Mouse (Mus musculus) ovary, postnatal 14 days (tissue): ENCODE data around the gene Camk1d.
A peak's percentile ranks its signal among the peaks of the same experiment; 100 is the strongest.
"Not testable (repeated sequence)": the region's sequence is repeated elsewhere in the genome, so short reads cannot be mapped to it uniquely, and the experiment has no call there.

Experiments used
- DNase-seq: peaks from one replicate; pipeline ENCODE4 v3.0.0; 2022; ENCODE audit warnings: low spot score

The Camk1d gene

DNA sequence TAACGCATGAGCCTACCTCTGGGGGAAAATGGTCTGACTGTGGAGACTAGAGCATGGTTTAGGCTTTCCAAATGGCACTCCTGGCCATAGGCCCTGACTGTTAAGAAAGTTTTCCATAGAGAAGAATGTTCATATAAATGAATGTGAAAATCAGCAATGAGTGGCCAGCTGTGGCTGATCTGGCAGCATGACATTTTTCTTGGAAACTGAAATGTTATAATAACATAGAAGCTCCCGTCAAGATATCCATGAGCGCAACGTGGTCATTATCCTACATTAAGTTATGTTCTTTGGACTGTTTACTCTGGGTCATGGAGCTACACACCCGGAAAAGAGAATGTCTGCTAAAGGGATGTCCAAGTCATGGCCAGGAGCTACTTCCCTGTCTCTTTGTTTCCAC is 397.6 kb downstream of the Camk1d start:
- no peak for DNase-seq

- DNase-seq = no peak
Observed at GRCm38 (mm10) chr2:5316217-5316616, 398.1 kb downstream of the Camk1d start.

DNA sequence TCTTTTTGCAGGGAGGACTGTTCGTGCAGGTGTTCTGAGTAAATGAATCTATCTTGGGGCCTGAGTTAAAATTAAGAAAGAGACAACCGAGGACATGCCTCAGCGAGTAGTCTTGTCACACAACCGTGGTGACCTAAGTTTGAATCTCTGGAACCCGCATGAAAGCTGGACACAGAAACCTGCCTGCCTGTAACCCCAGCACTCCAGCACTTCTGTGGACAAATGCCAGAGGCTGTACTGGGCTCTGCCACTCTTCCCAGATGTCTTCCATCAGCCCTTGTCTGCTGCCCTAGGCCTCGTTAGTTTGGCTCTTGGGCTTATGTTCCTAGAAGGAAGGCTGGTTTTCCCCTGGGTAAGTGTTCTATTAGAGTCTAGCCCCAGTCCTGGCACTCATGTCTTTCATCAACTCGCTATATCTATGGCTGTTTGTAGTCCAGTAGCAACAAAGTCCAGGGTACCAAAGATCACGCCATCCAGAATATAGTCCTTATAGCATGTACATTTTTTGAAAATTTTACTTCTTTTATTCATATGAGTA is 399.0 kb downstream of the Camk1d start:
- DNase-seq = no peak

- DNase-seq = no peak
Observed at GRCm38 (mm10) chr2:5314530-5315166, 399.7 kb downstream of the Camk1d start.

DNA sequence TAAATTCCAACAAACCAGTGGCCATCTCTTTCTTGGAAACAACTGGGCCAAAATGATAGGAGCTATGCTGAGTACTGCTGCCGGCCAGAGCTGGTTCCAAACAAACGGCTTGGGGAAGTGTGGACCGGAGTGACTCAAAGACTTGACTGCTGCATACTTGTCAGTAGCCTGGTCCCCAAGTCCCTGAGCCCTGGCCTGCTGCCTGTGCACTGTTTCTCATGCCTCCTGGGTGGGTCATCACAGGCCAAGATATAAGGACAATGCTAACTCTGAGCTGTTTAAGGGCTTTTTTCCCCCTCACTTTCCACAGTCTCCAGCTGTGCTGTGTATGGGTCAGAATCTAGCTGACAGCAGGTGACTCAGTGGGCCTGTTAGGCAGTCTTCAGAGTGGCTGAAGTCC is 409.2 kb downstream of the Camk1d start:
- no peak for DNase-seq

GRCm38 (mm10) chr2:5304451-5304850 is 409.9 kb downstream of the Camk1d start:
- DNase-seq = no peak

DNA sequence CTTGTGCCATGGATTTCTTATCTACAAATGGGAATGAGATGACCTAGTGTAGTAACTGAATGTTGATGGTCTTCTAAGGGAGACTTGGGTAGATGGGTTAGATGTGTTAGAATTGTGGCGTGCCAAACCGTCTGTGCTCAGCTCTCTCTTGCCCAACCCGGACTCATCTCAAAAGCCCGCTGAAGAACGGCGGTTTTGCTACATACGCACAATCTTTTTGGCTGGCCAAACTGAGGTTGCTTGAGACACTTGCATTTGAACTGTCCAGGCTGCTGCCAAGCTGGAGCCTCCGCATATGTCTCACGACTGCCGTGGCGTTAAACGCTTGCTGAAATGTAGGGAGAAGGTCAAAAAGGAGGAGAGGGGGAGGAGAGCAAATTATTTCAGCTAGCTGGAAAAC is 413.0 kb downstream of the Camk1d start:
- DNase-seq = no peak

GRCm38 (mm10) chr2:5298071-5298470 is 416.2 kb downstream of the Camk1d start:
- DNase-seq = no peak

DNA sequence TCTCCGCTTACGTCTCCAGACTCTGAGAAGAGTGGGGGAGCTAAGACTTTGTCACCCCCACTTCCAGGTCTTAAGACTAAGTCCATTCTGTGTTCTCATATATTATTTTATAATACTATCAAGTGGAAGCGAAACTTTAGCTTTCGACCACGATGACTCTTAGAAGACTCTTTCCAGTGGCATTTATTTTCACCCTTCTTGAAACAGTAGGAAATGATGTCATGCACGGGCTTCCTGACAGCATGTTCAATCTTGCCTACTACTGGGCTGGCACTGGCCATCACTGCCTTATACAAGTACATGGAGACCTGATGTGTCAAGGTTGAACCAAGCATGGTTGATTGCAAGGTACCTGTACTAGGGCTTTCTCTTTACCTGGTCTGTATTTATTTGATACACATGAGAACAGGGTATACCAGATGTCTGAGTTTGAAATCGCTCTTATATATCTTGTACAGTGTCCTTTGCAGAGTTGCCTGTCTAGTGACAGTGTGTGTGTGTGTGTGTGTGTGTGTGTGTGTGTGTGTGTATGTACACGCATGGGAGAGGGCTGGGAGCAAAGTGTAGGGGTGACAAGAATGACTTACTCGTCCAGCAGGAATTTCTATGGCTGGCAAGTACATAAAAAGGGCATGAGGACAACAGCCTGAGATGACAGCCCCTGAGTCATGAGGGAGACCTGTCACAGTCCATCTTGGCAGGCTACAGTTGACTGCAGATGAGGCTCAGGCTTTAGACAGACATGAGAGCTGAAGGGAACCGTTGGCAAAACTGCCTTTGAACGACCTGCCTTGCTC is 417.4 kb downstream of the Camk1d start:
- no peak for DNase-seq

GRCm38 (mm10) chr2:5295098-5295497 is 419.2 kb downstream of the Camk1d start:
- DNase-seq = no peak

DNA sequence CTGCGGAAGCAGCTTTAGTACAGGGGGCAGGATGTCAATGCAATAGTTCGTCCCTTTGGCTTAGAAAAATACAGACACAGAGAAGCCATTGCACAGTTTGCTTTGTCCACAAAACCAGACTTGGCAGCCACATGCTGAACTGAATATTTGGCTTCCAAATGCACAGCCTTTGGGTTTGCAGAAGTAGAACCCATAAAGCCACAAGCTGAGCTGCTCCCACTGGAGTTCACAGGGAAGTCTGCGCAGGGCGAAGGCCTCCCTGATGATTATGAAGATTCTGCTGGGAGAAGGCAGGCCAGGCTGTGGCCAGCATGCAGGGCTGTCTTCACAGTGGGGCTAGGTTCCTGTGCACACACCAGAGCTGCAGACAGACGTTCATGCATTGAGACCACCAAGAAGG is 419.9 kb downstream of the Camk1d start:
- DNase-seq = no peak

DNA sequence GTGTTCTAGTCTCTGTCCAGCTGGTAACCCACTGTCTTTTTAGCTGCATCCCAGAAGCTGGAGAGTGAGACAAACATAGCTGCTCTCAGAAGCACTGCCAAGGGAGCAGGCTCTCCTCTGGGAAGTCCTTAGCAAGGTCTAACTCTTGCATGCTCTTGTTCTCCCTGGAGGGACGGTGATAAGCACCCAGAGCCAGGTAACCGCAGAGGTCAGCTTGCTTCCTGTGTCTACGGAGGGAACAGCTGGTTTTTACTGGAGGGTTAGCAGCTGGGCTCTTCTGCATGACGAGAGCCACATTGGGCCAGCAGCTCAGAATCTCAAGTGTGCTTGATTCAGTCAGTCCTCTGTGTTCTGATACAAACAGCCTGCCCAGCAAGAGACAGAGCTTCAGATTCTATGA is 425.7 kb downstream of the Camk1d start:
- no peak for DNase-seq

DNA sequence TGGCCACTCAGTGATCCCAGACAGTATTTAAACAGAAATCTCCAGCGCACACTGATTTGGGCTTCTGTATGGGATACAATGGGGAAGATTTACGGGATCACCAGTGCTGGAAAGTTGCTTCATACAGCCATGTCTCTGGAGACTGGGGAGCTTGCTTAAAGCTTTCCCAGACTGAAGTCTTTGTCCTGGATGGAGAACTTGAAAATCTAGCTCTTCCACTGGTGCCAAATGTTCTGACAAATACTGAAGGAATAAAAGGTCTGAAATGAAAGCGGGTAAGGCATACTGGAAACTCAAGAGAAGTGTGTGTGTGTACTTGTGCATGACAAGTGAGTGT is 427.3 kb downstream of the Camk1d start:
- no peak for DNase-seq

DNA sequence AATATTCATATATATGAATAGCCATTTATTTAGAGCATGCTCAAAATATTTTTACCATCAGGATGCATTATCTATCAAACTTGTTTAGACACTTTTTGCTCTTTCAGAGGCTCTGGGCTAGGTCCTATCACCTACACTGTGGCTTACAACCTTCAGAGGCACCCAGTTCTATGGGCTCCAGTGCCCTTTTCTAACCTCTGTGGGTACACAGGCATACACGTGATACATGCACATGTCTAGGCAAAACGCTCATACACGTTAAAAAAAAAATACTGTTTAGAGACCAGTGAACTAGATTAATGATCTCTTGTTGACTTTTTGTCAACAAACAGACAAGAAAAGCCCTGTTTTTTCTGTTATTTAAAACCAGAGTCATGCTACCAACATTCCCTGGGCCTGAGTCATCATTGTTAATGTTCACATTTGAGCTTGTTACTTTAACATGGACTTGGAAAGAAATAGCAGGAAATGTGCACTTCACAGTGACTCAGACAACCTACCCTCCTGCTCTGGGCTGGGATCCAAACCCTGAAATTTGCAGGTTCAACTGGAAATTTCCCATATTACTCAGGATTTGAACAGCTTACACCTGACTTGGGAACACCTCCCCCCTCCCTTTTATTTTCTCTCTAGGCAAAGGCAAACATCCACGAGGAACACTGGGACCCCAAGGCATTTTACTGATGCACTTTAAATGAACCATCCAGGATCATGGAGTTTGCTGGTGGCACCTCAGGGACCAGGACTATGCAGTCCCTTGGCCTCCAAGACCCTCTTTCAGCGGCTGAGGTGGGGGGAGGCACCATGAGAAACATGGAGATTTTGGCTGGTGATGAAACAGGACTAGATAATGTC is 427.9 kb downstream of the Camk1d start:
- DNase-seq = peak; percentile 14

DNA sequence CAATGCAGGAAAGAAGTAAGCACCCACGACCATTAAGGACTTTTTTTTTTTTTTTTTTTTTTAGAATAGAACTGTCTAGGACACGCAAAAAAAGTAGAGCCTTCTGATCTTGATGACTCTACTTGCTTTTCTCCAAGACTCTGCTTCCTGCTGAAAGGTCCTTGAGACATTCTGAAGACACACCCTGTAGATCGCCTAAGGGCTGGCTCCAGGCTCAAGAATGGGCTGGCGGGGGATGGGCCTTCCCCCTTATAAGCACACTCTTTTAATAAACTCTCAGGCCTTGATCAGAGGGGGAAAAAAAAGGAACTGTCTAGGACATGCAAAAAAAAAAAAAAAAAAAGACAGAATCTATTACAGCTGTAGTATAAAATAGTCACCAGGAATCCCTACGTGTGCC is 430.0 kb downstream of the Camk1d start:
- no peak for DNase-seq

- DNase-seq = no peak
Observed at GRCm38 (mm10) chr2:5282623-5283022, 431.7 kb downstream of the Camk1d start.

- no peak for DNase-seq
Observed at GRCm38 (mm10) chr2:5267980-5268379, 446.3 kb downstream of the Camk1d start.

GRCm38 (mm10) chr2:5262279-5262678 is 452.0 kb downstream of the Camk1d start:
- no peak for DNase-seq

- DNase-seq = no peak
Observed at GRCm38 (mm10) chr2:5258250-5258649, 456.1 kb downstream of the Camk1d start.

DNA sequence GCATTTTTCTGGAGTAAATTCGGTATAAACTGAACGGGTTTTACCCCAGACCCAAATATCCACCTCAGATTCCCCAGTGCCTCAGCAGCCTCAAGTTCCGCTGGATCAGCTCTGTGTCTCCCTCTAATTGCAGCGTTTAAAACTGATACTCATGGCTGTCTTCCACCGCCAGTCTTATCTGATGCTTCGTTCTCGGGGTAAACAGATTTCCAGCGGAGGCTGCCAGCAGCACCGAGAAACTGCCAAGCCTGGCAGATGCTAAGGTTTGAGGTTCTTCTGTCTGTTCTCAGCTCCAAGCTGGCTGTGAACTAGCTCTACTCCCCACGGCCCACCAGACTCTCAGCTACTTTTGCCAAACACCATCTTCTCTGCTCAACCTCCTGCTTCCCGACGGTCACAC is 464.3 kb downstream of the Camk1d start:
- DNase-seq = peak; percentile 50

DNA sequence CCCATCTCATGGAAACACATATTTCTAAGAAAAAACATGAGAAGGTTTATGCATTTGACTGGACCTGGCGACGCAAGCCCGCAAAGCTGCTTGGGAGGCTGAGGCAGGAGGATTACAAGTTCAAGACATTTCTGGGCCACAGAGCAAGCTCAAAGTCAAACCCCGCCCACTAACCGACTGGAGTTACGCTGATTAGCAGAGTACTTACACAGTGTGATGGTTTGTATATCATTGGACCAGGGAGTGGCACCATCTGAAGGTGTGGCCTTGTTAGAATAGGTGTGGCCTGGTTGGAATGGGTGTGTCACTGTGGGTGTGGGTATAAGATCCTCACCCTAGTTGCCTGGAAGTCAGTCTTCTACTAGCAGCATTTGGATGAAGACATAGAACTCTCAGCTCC is 465.1 kb downstream of the Camk1d start:
- DNase-seq = not testable (repeated sequence)
